Mouse (Mus musculus) lung, postnatal 4 days (tissue): ENCODE data around the gene Lamtor3.
"Not testable (repeated sequence)": the region's sequence is repeated elsewhere in the genome, so short reads cannot be mapped to it uniquely, and the experiment has no call there.

ENCODE experiments used
- DNase-seq, 2 experiments: peaks; one replicate each; pipeline ENCODE4 v3.0.0; 2021

Gene Lamtor3

DNA sequence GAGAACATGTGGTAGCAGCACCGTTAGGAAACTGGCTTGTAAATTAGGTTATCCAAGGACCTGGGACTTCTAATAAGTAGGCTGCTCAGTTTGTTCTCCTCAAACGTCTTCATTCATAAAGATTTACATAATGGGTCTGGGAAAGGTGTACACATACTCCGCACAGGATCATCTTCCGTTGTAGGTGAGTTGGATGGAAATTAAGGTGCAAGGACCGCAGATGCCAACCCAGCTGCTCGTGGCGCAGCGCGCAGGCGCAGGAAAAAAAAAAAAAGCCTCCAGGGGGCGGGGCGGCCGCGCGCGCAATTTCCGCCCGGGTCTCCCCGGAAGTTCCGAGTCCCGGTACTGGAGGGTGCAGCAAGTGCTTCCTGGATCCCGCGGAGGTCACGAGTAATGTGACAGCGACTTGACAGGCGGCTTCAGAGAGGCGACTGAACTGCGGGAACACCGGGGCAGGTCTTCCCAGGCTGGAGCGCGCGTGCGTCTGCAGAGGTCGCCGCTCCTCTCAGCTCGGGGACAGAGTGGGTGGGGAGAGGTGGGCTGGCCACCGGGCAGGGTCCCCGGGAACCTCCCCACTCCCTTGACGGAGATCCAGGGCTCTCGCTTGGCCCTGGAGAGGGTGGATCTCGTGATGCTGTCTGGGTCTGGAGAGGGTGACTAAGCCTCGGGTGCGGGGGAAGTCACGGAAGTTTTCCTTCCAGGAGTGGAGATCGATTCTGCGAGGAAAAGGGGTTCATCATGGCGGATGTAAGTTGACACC, at the start of gene Lamtor3:
Lamtor3 (plus strand) TSS at position 335 of the 760 bp plus-strand sequence.
- DNase-seq = peak; percentile 92 to 93

DNA sequence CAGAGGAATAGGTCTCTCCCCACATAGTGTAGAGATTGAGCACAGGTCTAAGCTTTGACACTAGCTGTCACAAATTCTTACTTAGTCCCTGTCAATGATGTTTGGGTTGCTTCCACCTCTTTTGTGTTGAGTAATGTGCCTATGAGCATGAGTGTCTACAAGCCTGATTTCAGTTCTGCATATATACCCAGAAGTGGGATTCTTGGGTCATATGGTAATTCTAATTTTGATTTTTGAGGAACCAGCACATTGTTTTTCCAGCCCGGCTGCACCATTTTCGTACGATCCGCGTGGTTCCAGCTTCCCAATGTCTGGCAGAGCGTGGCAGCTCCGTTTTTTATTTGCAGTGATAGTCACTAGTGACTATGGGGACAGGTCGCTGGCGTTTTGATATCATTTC, 48.9 kb upstream of the Lamtor3 start:
- no peak for DNase-seq

DNA sequence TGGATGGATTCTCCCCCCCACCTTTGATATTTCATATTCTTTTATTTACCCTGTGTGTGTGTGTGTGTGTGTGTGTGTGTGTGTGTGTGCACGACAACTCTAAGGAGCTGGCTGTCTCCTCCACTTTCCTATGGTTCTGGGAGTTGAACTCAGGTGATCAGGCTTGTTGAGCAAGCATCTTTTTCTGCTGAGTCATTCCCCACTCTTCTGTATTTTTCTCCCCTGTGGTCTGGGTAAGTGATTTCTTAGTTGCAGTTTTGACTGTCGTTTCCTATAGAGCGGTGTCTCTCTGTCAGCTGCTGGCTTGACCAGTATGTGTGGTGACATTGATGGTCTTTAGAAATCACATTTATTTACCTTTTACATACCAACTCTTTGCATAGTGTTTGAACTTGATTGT, 39.0 kb upstream of the Lamtor3 start:
- no peak for DNase-seq

DNA sequence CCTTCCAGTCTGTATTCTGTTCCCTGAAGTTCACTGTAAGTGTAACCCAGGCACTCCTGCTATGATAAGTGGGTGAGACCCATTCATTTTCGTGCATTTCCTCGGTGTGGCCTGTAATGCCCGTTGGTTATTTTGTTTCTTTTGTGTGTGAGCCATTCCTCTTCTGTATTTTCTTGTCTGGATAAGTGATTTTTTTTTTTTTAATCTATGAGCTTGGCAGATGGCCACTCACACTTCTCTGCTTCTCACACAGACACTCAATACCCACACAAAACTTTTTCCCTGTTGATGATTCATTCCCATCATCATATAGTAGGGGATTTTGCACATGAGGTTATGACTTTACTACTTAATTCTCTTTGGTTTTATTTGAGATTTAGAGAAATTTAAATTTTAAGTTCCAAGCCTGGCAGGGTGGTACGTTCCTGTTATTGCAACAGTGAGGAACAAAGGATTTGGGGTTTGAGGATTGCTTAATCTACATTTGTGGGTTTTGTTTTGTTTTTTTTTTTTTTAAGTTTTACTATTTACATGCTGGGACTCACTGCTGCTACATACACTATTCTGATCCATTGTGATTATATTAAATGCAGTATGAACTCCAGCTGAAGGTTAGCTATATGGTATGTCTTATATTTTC, 38.1 kb upstream of the Lamtor3 start:
- no peak for DNase-seq

DNA sequence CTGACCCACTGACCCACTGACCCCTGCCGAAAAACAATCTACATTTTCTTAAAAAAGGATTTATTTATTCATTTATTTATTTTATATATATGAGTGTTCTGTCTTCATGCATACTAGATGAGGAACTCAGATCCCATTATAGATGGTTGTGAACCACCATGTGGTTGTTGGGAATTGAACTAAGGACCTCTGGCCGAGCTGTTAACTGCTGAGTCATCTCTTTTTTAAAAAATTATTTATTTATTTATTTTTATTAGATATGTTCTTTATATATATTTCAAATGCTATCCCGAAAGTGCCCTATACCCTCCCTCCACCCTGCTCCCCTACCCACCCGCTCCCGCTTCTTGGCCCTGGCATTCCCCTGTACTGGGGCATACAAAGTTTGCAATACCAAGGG, 37.2 kb upstream of the Lamtor3 start:
- no peak for DNase-seq

DNA sequence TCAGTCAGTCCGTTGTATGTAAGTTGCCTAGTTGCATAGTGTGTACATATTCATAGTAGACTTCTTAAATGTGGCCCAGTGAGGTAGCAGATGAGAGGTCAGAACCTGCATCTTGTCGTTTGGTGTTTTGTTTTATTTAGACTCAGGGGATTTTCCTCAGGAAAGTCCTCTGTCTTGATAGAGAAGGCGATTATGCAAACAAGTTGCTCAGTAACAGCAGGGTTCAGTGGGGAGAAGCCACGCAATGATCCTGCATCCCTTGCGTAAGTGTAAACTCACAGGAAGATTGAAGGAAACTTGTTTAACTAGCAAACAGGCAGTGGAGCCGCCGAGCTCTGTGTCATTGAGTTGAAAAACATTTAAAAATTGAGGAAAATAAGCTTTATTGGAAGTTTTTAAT, 30.3 kb upstream of the Lamtor3 start:
- no peak for DNase-seq

DNA sequence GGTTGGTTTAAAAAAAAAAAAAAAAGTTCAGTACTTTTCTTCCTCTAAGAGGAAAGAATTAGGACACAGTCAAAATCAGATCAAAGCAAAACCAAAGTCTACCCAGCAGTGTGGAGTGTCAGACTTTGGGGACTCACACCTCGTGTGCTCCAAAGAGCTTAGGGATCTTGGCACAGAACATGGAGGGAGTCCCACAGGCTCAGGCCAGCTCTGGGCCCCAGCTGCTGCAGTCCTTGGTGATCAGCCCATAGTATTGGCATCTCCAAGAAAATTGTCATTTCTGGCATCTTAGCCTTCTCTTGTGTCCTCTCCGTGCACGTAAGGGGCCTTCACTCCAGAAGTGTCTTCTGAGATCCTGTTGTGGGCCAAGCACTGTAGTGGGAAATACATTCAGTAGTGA, 27.2 kb upstream of the Lamtor3 start:
- peak in 1 of 2 experiments; percentile 44 for DNase-seq

DNA sequence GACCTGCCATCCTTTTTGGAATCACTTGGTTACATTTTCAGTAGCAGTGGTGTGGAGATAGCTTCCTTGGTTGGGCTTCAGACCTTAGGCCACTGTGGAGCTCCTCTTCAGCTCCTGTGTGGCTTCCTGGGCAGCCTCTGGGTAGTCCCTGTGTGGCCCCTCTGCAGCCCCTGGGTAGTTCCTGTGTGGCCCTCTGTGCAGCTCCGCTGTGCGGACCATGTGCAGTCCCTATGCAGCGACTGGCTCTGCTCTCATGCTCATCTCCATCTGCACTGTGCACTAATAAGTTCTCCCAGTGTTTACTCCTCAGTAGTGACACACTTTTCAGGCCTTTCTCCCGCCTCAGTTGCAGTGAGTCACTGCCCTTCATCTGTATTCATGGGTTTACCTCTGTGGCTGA, 26.2 kb upstream of the Lamtor3 start:
- no peak for DNase-seq

DNA sequence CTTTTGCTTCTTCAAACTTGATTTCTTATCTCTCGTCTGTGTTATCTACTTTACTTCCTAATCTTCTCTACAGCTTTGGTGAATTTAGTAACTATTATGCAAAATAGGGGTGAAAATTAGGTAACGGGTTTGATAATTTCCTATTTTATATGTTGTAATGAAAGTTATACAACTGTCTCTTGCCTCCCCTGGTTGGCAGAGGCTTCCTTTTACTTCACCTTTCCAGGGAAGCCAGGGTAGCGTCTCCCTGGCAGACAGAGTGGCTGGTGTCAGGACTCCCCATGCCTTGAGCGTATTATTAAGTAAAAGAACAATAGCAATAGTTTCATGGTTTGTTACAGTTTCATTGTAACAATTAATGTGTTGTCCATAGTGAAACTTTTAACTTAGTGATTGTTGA, 24.5 kb upstream of the Lamtor3 start:
- no peak for DNase-seq

DNA sequence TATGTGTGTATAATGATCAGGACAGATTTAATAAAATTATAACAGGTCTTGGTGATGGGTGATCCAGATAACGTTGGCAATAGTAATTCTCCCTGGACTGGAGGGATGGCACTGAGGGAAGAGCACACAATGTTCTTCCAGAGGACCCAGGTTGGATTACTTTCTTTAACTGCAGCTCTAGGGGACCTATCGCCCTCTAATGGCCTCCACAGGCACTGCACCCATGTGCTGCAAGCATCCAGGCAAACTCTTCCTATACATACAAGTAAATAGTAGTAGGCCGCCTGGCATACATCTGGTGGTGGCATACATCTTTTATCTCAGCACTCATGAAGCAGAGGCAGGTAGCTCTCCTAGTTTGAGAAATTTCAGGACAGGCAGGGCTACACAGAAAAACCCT, 23.1 kb upstream of the Lamtor3 start:
- no peak for DNase-seq

DNA sequence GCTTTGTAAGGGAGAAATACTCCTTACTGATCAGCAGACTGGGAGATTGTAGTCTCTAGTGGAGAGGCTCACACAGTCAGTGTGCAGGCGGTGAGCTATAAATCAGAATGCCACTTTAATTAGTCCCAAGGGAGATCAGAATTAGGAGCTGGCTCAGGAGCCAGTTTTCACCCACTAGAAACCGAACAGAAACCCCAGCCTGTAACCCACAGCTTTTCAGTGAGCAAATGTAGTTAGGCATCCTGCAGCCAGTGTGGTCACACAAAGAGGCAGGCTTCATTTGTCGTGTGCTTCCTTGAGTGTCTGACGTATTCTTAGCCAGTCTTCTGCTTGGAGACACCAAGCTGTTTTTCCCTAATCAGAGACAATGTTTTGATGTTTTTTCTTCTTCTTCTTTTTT, 21.9 kb upstream of the Lamtor3 start:
- no peak for DNase-seq

DNA sequence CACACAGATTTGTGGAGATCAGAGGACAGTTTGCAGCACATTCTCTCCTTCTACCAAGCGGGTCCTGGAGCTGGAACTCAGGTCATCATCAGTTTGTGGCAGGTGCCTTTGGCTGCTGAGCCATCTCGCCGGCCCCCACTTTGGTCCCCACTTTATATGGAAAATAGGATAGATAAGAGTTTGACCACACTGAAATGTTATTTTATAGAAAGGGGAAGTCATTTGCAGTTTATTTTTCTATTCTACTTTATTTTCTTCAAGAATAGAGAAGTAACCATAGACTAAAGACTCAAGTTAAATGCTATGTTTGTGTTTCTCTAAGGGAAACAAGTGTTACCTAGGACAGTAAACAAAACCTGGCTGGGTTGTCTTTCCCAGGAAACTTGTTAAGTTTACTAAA, 21.4 kb upstream of the Lamtor3 start:
- no peak for DNase-seq

DNA sequence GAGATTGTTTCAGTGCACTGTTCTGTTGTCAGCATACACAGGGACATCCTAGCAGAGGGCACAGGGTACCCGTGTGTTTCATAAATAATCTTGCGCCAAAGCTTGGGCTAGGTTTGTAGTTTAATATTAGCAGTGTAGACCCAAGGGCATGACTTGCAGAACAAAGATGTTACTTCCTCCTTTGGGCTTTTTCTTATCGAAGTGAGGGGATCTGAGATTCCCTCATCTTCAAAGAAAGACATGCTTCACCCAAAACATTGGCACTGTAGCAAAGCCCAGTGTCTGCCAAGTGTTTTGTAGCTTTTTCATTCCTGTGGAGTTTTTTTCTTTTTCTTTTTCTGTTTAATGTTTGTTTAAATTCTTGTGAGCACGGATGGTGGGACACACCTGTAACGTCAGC, 20.6 kb upstream of the Lamtor3 start:
- no peak for DNase-seq

DNA sequence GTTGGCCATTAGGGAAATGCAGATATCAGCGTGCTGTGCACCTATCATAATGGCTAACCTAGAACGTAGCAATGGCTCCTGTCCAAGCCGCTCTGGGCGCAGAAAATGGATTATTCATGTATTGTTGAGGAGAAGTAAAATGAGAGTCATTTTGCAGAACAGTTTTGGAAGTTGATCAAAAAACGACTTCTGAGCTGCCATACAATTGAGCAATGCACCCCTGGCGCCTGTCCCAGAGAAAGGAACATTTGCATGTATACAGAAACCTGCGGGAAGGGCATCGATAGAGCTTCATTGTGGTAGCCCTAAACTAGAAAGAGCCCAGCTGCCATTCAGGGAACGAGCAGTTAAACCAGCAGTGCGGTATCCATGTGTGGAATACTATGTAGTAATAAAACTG, 18.2 kb upstream of the Lamtor3 start:
- DNase-seq = peak; percentile 15 to 43

DNA sequence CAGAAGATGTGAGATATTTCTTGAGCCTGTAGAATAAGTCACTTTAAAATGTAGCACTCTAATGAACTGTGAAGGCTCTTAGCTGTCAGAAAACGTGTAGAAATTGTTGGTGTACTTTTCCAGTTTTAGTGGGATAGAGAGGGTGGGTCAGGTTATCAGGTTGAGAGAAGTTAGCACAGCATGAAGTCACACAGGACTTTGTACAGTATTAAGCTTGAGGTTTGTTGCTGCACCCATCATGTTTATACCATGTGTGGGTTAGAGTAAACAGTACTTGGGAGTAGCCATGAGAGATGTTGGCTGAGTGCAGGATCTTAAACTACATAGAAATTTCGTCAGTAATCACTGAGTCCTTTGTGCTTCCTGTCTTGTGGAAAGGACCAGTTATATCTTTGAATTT, 5.2 kb upstream of the Lamtor3 start:
- DNase-seq = no peak

DNA sequence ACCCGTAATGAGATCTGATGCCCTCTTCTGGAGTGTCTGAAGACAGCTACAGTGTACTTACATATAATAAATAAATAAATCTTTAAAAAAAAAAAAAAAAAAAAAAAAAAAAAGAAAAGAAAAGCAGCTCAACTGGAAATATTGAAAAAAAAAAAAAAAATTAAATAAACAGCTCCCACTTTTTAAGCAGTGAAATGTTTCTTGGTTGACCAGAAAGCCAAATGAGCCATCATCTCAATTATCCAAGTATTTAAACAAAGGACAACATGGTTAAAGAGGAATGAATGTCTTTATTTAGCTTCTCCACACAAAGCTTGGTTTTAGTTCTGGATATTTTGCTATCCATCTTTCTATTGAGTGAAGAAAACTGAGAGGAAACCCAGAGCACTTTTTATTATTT, 3.7 kb upstream of the Lamtor3 start:
- DNase-seq = not testable (repeated sequence)

DNA sequence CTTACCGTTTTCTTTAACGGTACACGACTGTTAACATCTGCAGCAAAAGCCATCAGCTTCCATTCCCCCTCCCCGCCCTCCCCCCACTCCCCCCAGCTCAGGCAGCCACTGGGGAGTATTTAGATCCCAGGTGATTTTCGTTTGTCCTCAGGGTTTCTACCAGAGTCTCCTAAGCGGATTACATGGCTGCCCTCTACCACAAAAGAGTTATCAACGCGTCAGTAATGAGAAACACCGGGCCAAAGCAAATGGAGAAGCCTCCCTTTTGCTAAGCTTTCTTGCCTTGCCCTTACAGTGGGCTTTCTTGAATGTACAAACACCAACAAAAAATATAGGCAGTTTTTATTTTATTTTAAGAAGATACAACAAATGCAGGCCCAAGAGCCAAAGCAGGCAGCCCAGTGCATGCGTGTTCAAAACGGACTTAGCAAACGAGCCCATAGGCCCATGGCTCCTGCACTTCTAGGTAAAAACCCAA, 573 bp upstream of the Lamtor3 start:
- no peak for DNase-seq

DNA sequence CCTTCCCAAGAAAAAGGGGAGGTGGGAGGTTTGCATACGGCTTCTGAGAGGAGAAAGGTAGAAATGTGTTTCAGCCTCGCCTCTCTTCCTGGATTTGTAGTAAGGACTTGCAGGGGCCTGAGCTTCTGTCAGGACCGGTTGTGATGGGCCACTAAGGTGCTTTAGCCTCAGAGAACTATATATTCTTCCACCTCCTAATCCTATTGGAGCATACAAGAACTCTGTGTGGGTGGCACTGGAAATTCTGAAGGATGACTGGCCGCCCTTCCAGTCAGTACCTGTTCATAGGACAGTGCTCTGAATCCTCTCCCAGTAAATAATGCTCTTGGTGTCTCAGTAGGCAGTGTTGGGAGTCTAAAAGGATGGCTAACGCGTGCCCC, 616 bp downstream of the Lamtor3 start:
- no peak for DNase-seq

DNA sequence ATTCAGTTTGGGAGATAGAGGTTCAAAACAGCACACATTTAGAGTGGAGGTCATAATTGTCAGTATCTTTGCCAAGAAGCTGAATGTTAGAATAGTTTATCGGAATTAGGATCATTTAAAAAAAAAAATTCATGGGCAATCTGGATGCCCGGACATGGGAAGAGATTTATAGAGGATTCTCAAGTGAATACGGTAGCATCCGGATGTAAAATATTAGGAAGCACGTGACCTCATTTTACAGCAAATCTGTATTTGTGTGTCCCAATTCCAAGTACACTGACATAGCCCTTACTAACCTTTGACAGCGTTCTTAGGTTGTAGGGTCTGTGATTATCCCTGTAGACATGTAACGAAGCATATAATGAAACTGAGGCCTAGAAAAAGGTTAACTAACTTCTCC, 1.1 kb downstream of the Lamtor3 start:
- DNase-seq = no peak

DNA sequence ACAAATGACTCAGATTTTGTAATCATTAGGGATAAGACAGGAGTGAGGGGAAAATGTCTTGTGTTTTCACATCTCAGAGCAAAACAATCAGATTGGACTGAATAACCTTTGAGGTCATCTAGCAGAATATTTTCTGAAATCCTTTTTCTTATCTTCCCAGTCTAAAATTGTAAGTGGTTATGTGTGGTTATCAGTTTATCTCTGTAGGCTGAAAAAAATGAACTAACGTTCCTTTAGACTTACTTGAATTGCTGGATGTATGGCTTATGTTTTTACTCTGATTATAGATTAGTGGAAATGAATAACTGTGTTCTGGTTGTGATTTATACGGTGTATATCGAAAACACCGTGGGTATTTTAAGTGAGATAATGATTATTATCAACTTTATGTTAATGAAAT, 2.3 kb downstream of the Lamtor3 start:
- DNase-seq = no peak

DNA sequence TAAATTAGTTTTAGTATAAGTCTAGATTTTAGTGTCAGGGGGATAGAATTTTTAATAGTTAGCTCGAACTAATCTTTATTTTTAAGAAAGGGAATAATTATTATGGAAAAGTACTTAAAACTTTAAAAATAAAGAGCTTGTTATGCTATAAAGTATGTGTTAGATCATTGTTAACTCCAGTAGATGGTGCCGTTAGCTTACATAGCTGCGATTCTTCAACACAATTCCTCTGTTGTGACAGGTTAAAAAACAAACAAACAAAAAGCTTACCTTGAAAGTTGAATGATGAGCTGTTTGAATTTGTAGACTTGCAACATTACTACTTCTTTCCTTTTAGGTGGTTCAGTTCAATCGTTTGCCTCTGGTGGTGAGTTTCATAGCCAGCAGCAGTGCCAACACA, 8.7 kb downstream of the Lamtor3 start:
- no peak for DNase-seq

DNA sequence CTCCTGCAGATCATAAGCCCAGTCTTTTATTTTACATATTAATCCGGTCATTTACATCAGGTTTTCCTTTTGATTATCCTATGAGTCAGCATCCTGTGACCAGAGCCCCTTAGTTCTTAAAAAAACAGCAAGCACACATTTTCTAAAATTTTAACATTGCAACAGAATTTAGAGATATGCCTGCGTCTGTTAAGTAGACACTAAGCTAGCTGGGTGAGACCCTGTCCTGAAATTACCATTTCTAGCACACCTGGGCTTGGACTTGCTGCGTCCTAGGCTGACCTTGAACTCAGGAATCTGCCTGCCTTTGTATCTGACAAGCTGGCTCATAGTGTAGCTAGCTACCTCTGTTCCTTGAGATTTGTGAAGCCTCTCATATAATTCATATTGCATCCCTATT, 11.6 kb downstream of the Lamtor3 start:
- DNase-seq = no peak

DNA sequence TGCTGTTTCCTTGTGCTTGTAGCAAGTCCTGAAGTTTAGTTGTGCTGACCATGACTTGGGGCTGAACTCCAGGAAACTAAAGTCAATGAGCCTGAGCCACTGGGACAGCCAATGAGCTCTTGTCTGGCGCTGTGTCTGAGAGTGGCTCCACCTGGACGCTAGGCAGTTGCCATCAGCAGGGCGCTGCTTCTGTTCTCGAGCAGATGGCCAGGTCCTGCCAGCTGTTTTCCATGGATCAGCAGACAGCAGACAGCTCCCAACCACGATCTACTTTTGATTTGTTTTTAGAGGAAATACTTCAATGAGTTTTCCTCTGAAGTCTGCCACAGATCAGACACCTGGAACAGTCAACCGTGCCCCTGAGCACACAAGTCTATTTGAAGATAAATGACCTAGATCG, 14.4 kb downstream of the Lamtor3 start:
- DNase-seq = peak; percentile 44 to 86

DNA sequence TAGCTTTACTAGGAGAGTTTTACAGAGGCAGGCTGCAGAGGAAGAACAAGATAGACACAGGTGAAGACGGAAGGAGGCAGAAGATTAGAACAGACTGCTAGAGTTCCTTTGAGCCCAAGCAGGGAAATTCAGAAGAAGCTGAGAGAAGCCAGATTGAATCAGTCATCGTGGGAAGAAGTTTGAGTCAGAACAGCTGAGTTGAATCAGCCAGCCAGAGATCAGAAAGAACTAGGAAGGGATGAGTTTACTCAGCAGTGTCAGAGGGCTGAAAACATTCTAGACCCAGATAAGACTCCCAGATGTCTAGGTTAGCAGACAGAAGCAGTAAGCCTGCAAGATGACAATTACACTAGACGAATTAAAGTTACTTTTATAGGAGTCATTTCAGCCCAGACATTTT, 15.7 kb downstream of the Lamtor3 start:
- no peak for DNase-seq
